19 mouse cellular contexts compared by ENCODE assay signal in genomic region chr10:81334324-81334723, GRCm38 (mm10). TPM values are rescaled to one million over a fixed set of nuclear protein-coding genes. Genes with fewer than 3 reads are reported as not detected.
DNase-seq lines count a peak whose midpoint lies in the region; ATAC-seq and TF ChIP-seq lines count a peak whose summit lies in the region.
"Had no signal": no experiment of that assay in that cellular context is flagged by ENCODE, and none has a peak within 500 bp of the region (broad histone marks: within the 10 kb centered on the region; RNA-seq: fewer than 3 reads in every experiment).

No protein-coding gene starts in this region.

- peaks cover 34% of the 10 kb centered on the region for H3K27me3 ChIP-seq in heart, embryonic 13.5 days (replicated peaks)
- peaks cover 14% of the 10 kb centered on the region for H3K27me3 ChIP-seq in lung, embryonic 15.5 days
- H3K27me3 ChIP-seq in embryonic facial prominence, embryonic 13.5 days: peaks cover 56% of the 10 kb centered on the region
- H3K27me3 ChIP-seq in stomach, embryonic 14.5 days (ENCODE audit: control insufficient read depth, insufficient read depth, low read length): 0 out of 2 replicates have a peak, but pooled peaks cover 7% of the 10 kb centered on the region
- 0 out of 2 replicates have a peak, but pooled peaks cover 1% of the 10 kb centered on the region for H3K27me3 ChIP-seq in cerebellum, adult 2 months (ENCODE audit: control insufficient read depth, insufficient read depth, low read length)

- H3K36me3 ChIP-seq in heart, embryonic 13.5 days: peaks cover 10% of the 10 kb centered on the region; the same call in 1 of the 2 replicates
- no peaks in the 10 kb centered on the region for H3K36me3 ChIP-seq in lung, embryonic 15.5 days
- no peaks in the 10 kb centered on the region for H3K36me3 ChIP-seq in embryonic facial prominence, embryonic 13.5 days
- no peaks in the 10 kb centered on the region; the same call in 1 of the 2 replicates for H3K36me3 ChIP-seq in stomach, embryonic 14.5 days (ENCODE audit: control insufficient read depth, insufficient read depth, low read length)
- H3K36me3 ChIP-seq: forebrain, embryonic 12.5 days; hindbrain, embryonic 12.5 days; midbrain, embryonic 12.5 days had no signal

- TF ChIP-seq POLR2A in cerebellum, adult 2 months (IDR thresholded peaks at IDR 0.05; ENCODE audit: borderline replicate concordance, insufficient read depth, low read length): no peak

- H3K4me2 ChIP-seq in heart, embryonic 13.5 days: no peak overlapping the region
- no peak overlapping the region for H3K4me2 ChIP-seq in lung, embryonic 15.5 days
- H3K4me2 ChIP-seq in embryonic facial prominence, embryonic 13.5 days: no peak overlapping the region
- no peak overlapping the region for H3K4me2 ChIP-seq in stomach, embryonic 14.5 days (replicated peaks; ENCODE audit: low read depth, low read length)
- H3K4me2 ChIP-seq: forebrain, embryonic 12.5 days; hindbrain, embryonic 12.5 days; liver, embryonic 12.5 days; midbrain, embryonic 12.5 days had no signal

- H3K9me3 ChIP-seq in heart, embryonic 13.5 days: no peaks in the 10 kb centered on the region
- no peaks in the 10 kb centered on the region for H3K9me3 ChIP-seq in lung, embryonic 15.5 days
- no peaks in the 10 kb centered on the region for H3K9me3 ChIP-seq in embryonic facial prominence, embryonic 13.5 days
- no peaks in the 10 kb centered on the region for H3K9me3 ChIP-seq in stomach, embryonic 14.5 days (ENCODE audit: control insufficient read depth, low read depth, low read length)
- H3K9me3 ChIP-seq: forebrain, embryonic 12.5 days; hindbrain, embryonic 12.5 days; liver, embryonic 12.5 days; midbrain, embryonic 12.5 days had no signal

- intact Hi-C loops in heart, postnatal 36 days (cut with DNase I): no loop called here

- H3K27ac ChIP-seq in heart, embryonic 13.5 days (replicated peaks): 0 out of 2 replicates have a peak overlapping the region, but pooled peaks have one; percentile 73
- H3K27ac ChIP-seq in lung, embryonic 15.5 days: peak overlapping the region; percentile 97
- 0 out of 2 replicates have a peak overlapping the region, but pooled peaks have one; percentile 88 for H3K27ac ChIP-seq in embryonic facial prominence, embryonic 13.5 days
- H3K27ac ChIP-seq in stomach, embryonic 14.5 days (ENCODE audit: low read length): peak overlapping the region; percentile 82; the same call in 1 of the 2 replicates
- H3K27ac ChIP-seq in cerebellum, adult 2 months (ENCODE audit: insufficient read depth, low read length): no peak overlapping the region
- H3K27ac ChIP-seq: forebrain, embryonic 12.5 days; hindbrain, embryonic 12.5 days; midbrain, embryonic 12.5 days had no signal

- peak overlapping the region; percentile 65; the same call in 1 of the 2 replicates for H3K9ac ChIP-seq in heart, embryonic 13.5 days
- no peak overlapping the region for H3K9ac ChIP-seq in lung, embryonic 15.5 days
- no peak overlapping the region for H3K9ac ChIP-seq in embryonic facial prominence, embryonic 13.5 days
- no peak overlapping the region for H3K9ac ChIP-seq in stomach, embryonic 14.5 days (replicated peaks; ENCODE audit: low read depth, low read length)
- H3K9ac ChIP-seq: forebrain, embryonic 12.5 days; liver, embryonic 12.5 days; midbrain, embryonic 12.5 days had no signal

- ATAC-seq in heart, embryonic 13.5 days (ENCODE audit: extremely low read depth, insufficient number of reproducible peaks, low FRiP score, low TSS enrichment): no peak
- ATAC-seq in lung, embryonic 15.5 days (ENCODE audit: borderline replicate concordance, extremely low read depth, low FRiP score, low TSS enrichment): no peak
- ATAC-seq in embryonic facial prominence, embryonic 13.5 days (ENCODE audit: insufficient number of reproducible peaks, insufficient read depth, low FRiP score, low TSS enrichment, low read depth): no peak
- ATAC-seq in stomach, embryonic 14.5 days (ENCODE audit: insufficient number of reproducible peaks, insufficient read depth, low FRiP score, low read depth): no peak
- ATAC-seq: liver, embryonic 12.5 days had no signal

- DNase-seq in heart, postnatal 36 days: no peak
- no peak for DNase-seq in lung, postnatal 25 days (ENCODE audit: low spot score)
- DNase-seq in cerebellum, adult 2 months: no peak
- no peak for DNase-seq in frontal cortex, postnatal 10 days (ENCODE audit: low spot score in 2 of 2)
- DNase-seq: adrenal gland, postnatal 25 days; cerebellum, adult 9-10 months; gastrocnemius, postnatal 36 days; layer of hippocampus, postnatal 36 days; left cerebral cortex, postnatal 4 days; lung, postnatal 14 days; retina, postnatal 1 day had no signal

- TF ChIP-seq CTCF in cerebellum, adult 2 months (IDR thresholded peaks at IDR 0.05; ENCODE audit: borderline replicate concordance, insufficient read depth, low read depth, low read length): no peak

- H3K4me1 ChIP-seq in heart, embryonic 13.5 days: peaks cover 60% of the 10 kb centered on the region
- H3K4me1 ChIP-seq in lung, embryonic 15.5 days: peaks cover 54% of the 10 kb centered on the region
- H3K4me1 ChIP-seq in embryonic facial prominence, embryonic 13.5 days: peaks cover 45% of the 10 kb centered on the region
- peaks cover 34% of the 10 kb centered on the region for H3K4me1 ChIP-seq in stomach, embryonic 14.5 days (ENCODE audit: control insufficient read depth, insufficient read depth, low read length)
- no peaks in the 10 kb centered on the region; the same call in 1 of the 2 replicates for H3K4me1 ChIP-seq in cerebellum, adult 2 months (ENCODE audit: control insufficient read depth, insufficient read depth, low read length)

- 73% methylated on average over 11 of the region's 11 CpGs for WGBS in heart, embryonic 13.5 days
- WGBS in lung, embryonic 15.5 days: 74% methylated on average over 11 of the region's 11 CpGs
- WGBS in embryonic facial prominence, embryonic 13.5 days: 63% methylated on average over 11 of the region's 11 CpGs
- 72% methylated on average over 11 of the region's 11 CpGs for WGBS in stomach, embryonic 14.5 days
- WGBS in cerebellum, adult 2 months: 63% methylated on average over 11 of the region's 11 CpGs

- no peak overlapping the region for H3K4me3 ChIP-seq in heart, embryonic 13.5 days
- no peak overlapping the region for H3K4me3 ChIP-seq in lung, embryonic 15.5 days
- no peak overlapping the region for H3K4me3 ChIP-seq in embryonic facial prominence, embryonic 13.5 days
- no peak overlapping the region for H3K4me3 ChIP-seq in stomach, embryonic 14.5 days (ENCODE audit: low read depth, low read length)
- no peak overlapping the region for H3K4me3 ChIP-seq in cerebellum, adult 2 months (replicated peaks; ENCODE audit: insufficient read depth, low read depth, low read length)
- H3K4me3 ChIP-seq: forebrain, embryonic 12.5 days; hindbrain, embryonic 12.5 days; liver, embryonic 12.5 days; midbrain, embryonic 12.5 days had no signal

RNA-seq across cellular contexts. Expression of gene Tbxa2r, which starts 5.8 kb away (rescaled TPM):
- 13.6 and 14.7 TPM in 2 replicates for polyA plus RNA-seq in heart, embryonic 13.5 days (2015; fragmentation: Nextera tagmentation; extraction: Ambion mirVana)
- total RNA-seq in heart, postnatal 36 days (2021): 1 to 10 TPM; 5.0 to 5.4 TPM
- 17.8 and 18.3 TPM in 2 replicates for polyA plus RNA-seq in lung, embryonic 15.5 days (2015; fragmentation: Nextera tagmentation; extraction: Ambion mirVana)
- polyA plus RNA-seq in embryonic facial prominence, embryonic 13.5 days (2015; fragmentation: Nextera tagmentation; extraction: Ambion mirVana): 7.1 and 7.3 TPM in 2 replicates
- 23.1 and 23.4 TPM in 2 replicates for polyA plus RNA-seq in stomach, embryonic 14.5 days (2014; fragmentation: Nextera tagmentation; extraction: Ambion mirVana)
- polyA plus RNA-seq in cerebellum, adult 2 months (2012; rRNA removed): 2.2 and 3.2 TPM in 2 replicates

RNA-seq across cellular contexts. Expression of gene Gipc3, which starts 8.7 kb away (rescaled TPM):
- 0.06 TPM in 1 of 2 replicates, not detected in the other for polyA plus RNA-seq in heart, embryonic 13.5 days (2015; fragmentation: Nextera tagmentation; extraction: Ambion mirVana)
- total RNA-seq in heart, postnatal 36 days (2021): 1 to 10 TPM; 5.9 TPM
- polyA plus RNA-seq in lung, embryonic 15.5 days (2015; fragmentation: Nextera tagmentation; extraction: Ambion mirVana): 0.07 and 0.10 TPM in 2 replicates
- 0.13 TPM in 1 of 2 replicates, not detected in the other for polyA plus RNA-seq in embryonic facial prominence, embryonic 13.5 days (2015; fragmentation: Nextera tagmentation; extraction: Ambion mirVana)
- polyA plus RNA-seq in stomach, embryonic 14.5 days (2014; fragmentation: Nextera tagmentation; extraction: Ambion mirVana): 0.07 TPM in 1 of 2 replicates, not detected in the other
- 0.97 and 1.0 TPM in 2 replicates for polyA plus RNA-seq in cerebellum, adult 2 months (2012; rRNA removed)
- polyA plus RNA-seq: forebrain, embryonic 12.5 days; hindbrain, embryonic 12.5 days; liver, embryonic 12.5 days; midbrain, embryonic 12.5 days had no signal

RNA-seq across cellular contexts. Expression of gene Cactin, which starts 13.4 kb away (rescaled TPM):
- 25.6 and 28.2 TPM in 2 replicates for polyA plus RNA-seq in heart, embryonic 13.5 days (2015; fragmentation: Nextera tagmentation; extraction: Ambion mirVana)
- total RNA-seq in heart, postnatal 36 days (2021): 10 to 100 TPM; 13.2 to 17.4 TPM
- 48.4 and 49.9 TPM in 2 replicates for polyA plus RNA-seq in lung, embryonic 15.5 days (2015; fragmentation: Nextera tagmentation; extraction: Ambion mirVana)
- 43.2 and 46.9 TPM in 2 replicates for polyA plus RNA-seq in embryonic facial prominence, embryonic 13.5 days (2015; fragmentation: Nextera tagmentation; extraction: Ambion mirVana)
- 21.3 and 21.7 TPM in 2 replicates for polyA plus RNA-seq in stomach, embryonic 14.5 days (2014; fragmentation: Nextera tagmentation; extraction: Ambion mirVana)
- 36.3 and 36.9 TPM in 2 replicates for polyA plus RNA-seq in cerebellum, adult 2 months (2012; rRNA removed)

RNA-seq across cellular contexts. Expression of gene Hmg20b, which starts 16.0 kb away (rescaled TPM):
- polyA plus RNA-seq in heart, embryonic 13.5 days (2015; fragmentation: Nextera tagmentation; extraction: Ambion mirVana): 81.9 and 90.9 TPM in 2 replicates
- 10 to 100 TPM; 60.4 to 67.1 TPM for total RNA-seq in heart, postnatal 36 days (2021)
- 91.2 and 92.5 TPM in 2 replicates for polyA plus RNA-seq in lung, embryonic 15.5 days (2015; fragmentation: Nextera tagmentation; extraction: Ambion mirVana)
- 109 and 113 TPM in 2 replicates for polyA plus RNA-seq in embryonic facial prominence, embryonic 13.5 days (2015; fragmentation: Nextera tagmentation; extraction: Ambion mirVana)
- polyA plus RNA-seq in stomach, embryonic 14.5 days (2014; fragmentation: Nextera tagmentation; extraction: Ambion mirVana): 98.6 TPM in 2 replicates
- polyA plus RNA-seq in cerebellum, adult 2 months (2012; rRNA removed): 42.7 and 43.4 TPM in 2 replicates

RNA-seq across cellular contexts. Expression of gene Mfsd12, which starts 23.0 kb away (rescaled TPM):
- polyA plus RNA-seq in heart, embryonic 13.5 days (2015; fragmentation: Nextera tagmentation; extraction: Ambion mirVana): 10.7 and 11.1 TPM in 2 replicates
- total RNA-seq in heart, postnatal 36 days (2021): 10 to 100 TPM; 11.7 to 12.5 TPM
- polyA plus RNA-seq in lung, embryonic 15.5 days (2015; fragmentation: Nextera tagmentation; extraction: Ambion mirVana): 17.6 and 20.4 TPM in 2 replicates
- 10.7 and 11.0 TPM in 2 replicates for polyA plus RNA-seq in embryonic facial prominence, embryonic 13.5 days (2015; fragmentation: Nextera tagmentation; extraction: Ambion mirVana)
- polyA plus RNA-seq in stomach, embryonic 14.5 days (2014; fragmentation: Nextera tagmentation; extraction: Ambion mirVana): 4.7 and 4.8 TPM in 2 replicates
- 34.8 and 35.0 TPM in 2 replicates for polyA plus RNA-seq in cerebellum, adult 2 months (2012; rRNA removed)
